Mouse (Mus musculus) midbrain, embryonic 11.5 days (tissue): ENCODE results near the gene Eloa. TPM values are rescaled to one million over a fixed set of nuclear protein-coding genes. Genes with fewer than 3 reads are reported as not detected.

ENCODE experiments used
- ATAC-seq: fragments of 200-750 bp; cut with Nextera tagmentation; 2 replicates; pipeline ENCODE4 v1.8.0; 2017; ENCODE audit warnings: moderate TSS enrichment, moderate library complexity; ENCODE audit not compliant: low FRiP score
- DNase-seq: peaks from one replicate; pipeline ENCODE4 v3.0.0; 2015; ENCODE audit warnings: low spot score; ENCODE audit errors: missing footprints
- H3K27ac ChIP-seq: fragments of 300-500 bp; sonication (generic); 2 replicates; pipeline ENCODE4 v1.5.1; 2014; ENCODE audit warnings: low read depth, low read length
- H3K27me3 ChIP-seq: fragments of 300-500 bp; sonication (generic); 2 replicates; pipeline ENCODE4 v1.6.1; 2014; ENCODE audit warnings: mild to moderate bottlenecking, low read length, moderate library complexity, mixed read lengths; ENCODE audit not compliant: control insufficient read depth, insufficient read depth
- H3K36me3 ChIP-seq: fragments of 300-500 bp; sonication (generic); 2 replicates; pipeline ENCODE4 v1.6.1; 2014; ENCODE audit warnings: mild to moderate bottlenecking, low read length, moderate library complexity, mixed read lengths; ENCODE audit not compliant: control insufficient read depth, insufficient read depth
- H3K4me1 ChIP-seq: fragments of 300-500 bp; sonication (generic); 2 replicates; pipeline ENCODE4 v1.6.1; 2014; ENCODE audit warnings: low read length; ENCODE audit not compliant: control insufficient read depth, insufficient read depth
- H3K4me2 ChIP-seq: fragments of 300-500 bp; sonication (generic); 2 replicates; pipeline ENCODE4 v1.6.1; 2014; ENCODE audit warnings: mild to moderate bottlenecking, moderate library complexity
- H3K4me3 ChIP-seq: fragments of 300-500 bp; sonication (generic); 2 replicates; pipeline ENCODE4 v1.5.1; 2014; ENCODE audit warnings: low read depth, low read length
- H3K9ac ChIP-seq: fragments of 300-500 bp; sonication (generic); 2 replicates; pipeline ENCODE4 v1.6.1; 2014; ENCODE audit warnings: low read length
- H3K9me3 ChIP-seq: fragments of 300-500 bp; sonication (generic); 2 replicates; pipeline ENCODE4 v1.6.1; 2016; ENCODE audit warnings: low read length; ENCODE audit not compliant: control insufficient read depth
- WGBS: fragments of 180-500 bp; shearing (Covaris S2); extraction: QIAGEN DNeasy Blood & Tissue Kit; methylation state at CpG from one replicate; pipeline ENCODE4 v1.1.7; 2014; 5-methylcytosine and 5-hydroxymethylcytosine counted together
- polyA plus RNA-seq: library from polyadenylated mRNA; unstranded; fragments of >200 nt; fragmentation: Nextera tagmentation; extraction: Ambion mirVana; gene quantifications from 2 replicates; pipeline ENCODE4 v1.2.1, GENCODE M21; 2014

Eloa gene
- polyA plus RNA-seq, 1 experiment from 2014 or later = 42.8 TPM

- DNase-seq (peak; percentile 77), ATAC-seq (no peak)
- H3K27me3 ChIP-seq = no peaks in the 10 kb centered on the region
- no peaks in the 10 kb centered on the region for H3K9me3 ChIP-seq
- no peak overlapping the region for H3K27ac ChIP-seq
- no peak overlapping the region for H3K9ac ChIP-seq
- H3K36me3 ChIP-seq = peaks cover 23% of the 10 kb centered on the region
- no peak overlapping the region for H3K4me2 ChIP-seq
- H3K4me1 ChIP-seq = peaks cover 10% of the 10 kb centered on the region
- no peak overlapping the region for H3K4me3 ChIP-seq
- 77% methylated on average over 5 of the region's 5 CpGs for WGBS
These were observed 32.3 kb upstream of the Eloa start for GRCm38 (mm10) chr4:136053843-136054242.

GRCm38 (mm10) chr4:136053247-136053596 lies 31.7 kb upstream of the Eloa start, which contains the start of gene Rpl11:
Gene Rpl11, minus strand, starts transcription at chr4:136053428.
- H3K27ac ChIP-seq = peak within 1 kb of the TSS; percentile 87
- H3K4me1 ChIP-seq = peaks cover 10% of the 10 kb centered on the region
- under 1% methylated on average over 21 of the region's 21 CpGs for WGBS
- peaks cover 27% of the 10 kb centered on the region for H3K36me3 ChIP-seq
- H3K4me3 ChIP-seq = peak within 1 kb of the TSS; percentile 99
- no peaks in the 10 kb centered on the region for H3K27me3 ChIP-seq
- ATAC-seq (peak; percentile 96), DNase-seq (peak; percentile 99)
- no peaks in the 10 kb centered on the region for H3K9me3 ChIP-seq
- H3K9ac ChIP-seq = peak within 1 kb of the TSS; percentile 99
- H3K4me2 ChIP-seq = peak within 1 kb of the TSS; percentile 98

- peak overlapping the region; percentile 98 for H3K4me2 ChIP-seq
- peaks cover 10% of the 10 kb centered on the region for H3K4me1 ChIP-seq
- no peaks in the 10 kb centered on the region for H3K27me3 ChIP-seq
- H3K4me3 ChIP-seq = peak overlapping the region; percentile 99
- peak; percentile 85 for ATAC-seq
- no peak for DNase-seq
- peak overlapping the region; percentile 99 for H3K9ac ChIP-seq
- WGBS = under 1% methylated on average over 50 of the region's 50 CpGs
- H3K9me3 ChIP-seq = no peaks in the 10 kb centered on the region
- peaks cover 27% of the 10 kb centered on the region for H3K36me3 ChIP-seq
- peak overlapping the region; percentile 87 for H3K27ac ChIP-seq
These were observed 31.1 kb upstream of the Eloa start for GRCm38 (mm10) chr4:136052534-136053246.

- H3K36me3 ChIP-seq = peaks cover 29% of the 10 kb centered on the region
- DNase-seq (peak; percentile 86), ATAC-seq (no peak)
- no peaks in the 10 kb centered on the region for H3K27me3 ChIP-seq
- peak overlapping the region; percentile 99 for H3K4me3 ChIP-seq
- 7% methylated on average over 3 of the region's 3 CpGs for WGBS
- H3K4me1 ChIP-seq = peaks cover 10% of the 10 kb centered on the region
- H3K4me2 ChIP-seq = peak overlapping the region; percentile 98
- no peak overlapping the region for H3K27ac ChIP-seq
- H3K9ac ChIP-seq = peak overlapping the region; percentile 99
- no peaks in the 10 kb centered on the region for H3K9me3 ChIP-seq
These were observed 30.5 kb upstream of the Eloa start for GRCm38 (mm10) chr4:136052060-136052459.

GRCm38 (mm10) chr4:136050226-136050625 lies 28.7 kb upstream of the Eloa start:
- Histone ChIP-seq H3K36me3 (peaks cover 31% of the 10 kb centered on the region), H3K9me3 (no peaks in the 10 kb centered on the region), H3K4me1 (peaks cover 10% of the 10 kb centered on the region), H3K27ac (no peak overlapping the region), H3K27me3 (no peaks in the 10 kb centered on the region), H3K4me3 (no peak overlapping the region), H3K9ac (no peak overlapping the region), H3K4me2 (no peak overlapping the region)
- ATAC-seq (no peak), DNase-seq (peak; percentile 37)
- 94% methylated on average over 6 of the region's 6 CpGs for WGBS

GRCm38 (mm10) chr4:136048291-136049032 lies 26.9 kb upstream of the Eloa start:
- H3K27me3 ChIP-seq = no peaks in the 10 kb centered on the region

GRCm38 (mm10) chr4:136047626-136048025 lies 26.1 kb upstream of the Eloa start:
- Histone ChIP-seq H3K4me2 (no peak overlapping the region), H3K9ac (no peak overlapping the region), H3K27ac (no peak overlapping the region), H3K4me1 (peaks cover 10% of the 10 kb centered on the region), H3K36me3 (peaks cover 33% of the 10 kb centered on the region), H3K27me3 (no peaks in the 10 kb centered on the region), H3K9me3 (no peaks in the 10 kb centered on the region), H3K4me3 (no peak overlapping the region)
- ATAC-seq (no peak), DNase-seq (no peak)
- WGBS = 69% methylated on average over 4 of the region's 4 CpGs

More at GRCm38 (mm10) chr4:136048291-136049032, 26.9 kb upstream of the Eloa start:
- Histone ChIP-seq H3K27ac (no peak overlapping the region), H3K4me1 (peaks cover 10% of the 10 kb centered on the region), H3K4me3 (no peak overlapping the region), H3K9ac (no peak overlapping the region), H3K9me3 (no peaks in the 10 kb centered on the region), H3K4me2 (no peak overlapping the region), H3K36me3 (peaks cover 33% of the 10 kb centered on the region)
- DNase-seq = peak; percentile 85
- WGBS = 85% methylated on average over 4 of the region's 4 CpGs
- no peak for ATAC-seq

- no peak overlapping the region for H3K4me2 ChIP-seq
- H3K9ac ChIP-seq = 0 out of 2 replicates have a peak overlapping the region, but pooled peaks have one; percentile 16
- H3K27ac ChIP-seq = no peak overlapping the region
- no peaks in the 10 kb centered on the region for H3K27me3 ChIP-seq
- no peaks in the 10 kb centered on the region for H3K9me3 ChIP-seq
- no peak overlapping the region for H3K4me3 ChIP-seq
- ATAC-seq = no peak
- DNase-seq = peak; percentile 78
- H3K36me3 ChIP-seq = peaks cover 33% of the 10 kb centered on the region
- H3K4me1 ChIP-seq = peaks cover 7% of the 10 kb centered on the region
- 75% methylated on average over 6 of the region's 6 CpGs for WGBS
These were observed 25.3 kb upstream of the Eloa start for GRCm38 (mm10) chr4:136046888-136047287.

- DNase-seq (peak; percentile 28), ATAC-seq (no peak)
- Histone ChIP-seq H3K9ac (no peak overlapping the region), H3K4me1 (no peaks in the 10 kb centered on the region; the same call in none of the 2 replicates), H3K4me2 (no peak overlapping the region), H3K27ac (no peak overlapping the region), H3K9me3 (no peaks in the 10 kb centered on the region), H3K36me3 (peaks cover 21% of the 10 kb centered on the region), H3K4me3 (no peak overlapping the region), H3K27me3 (no peaks in the 10 kb centered on the region)
- 94% methylated on average over 5 of the region's 5 CpGs for WGBS
These were observed 23.5 kb upstream of the Eloa start for GRCm38 (mm10) chr4:136045091-136045490.
